Mouse (Mus musculus) embryonic fibroblast, embryonic 13.5 days (primary cell): ENCODE data around the gene Nt5m.

Source experiments
- CTCF ChIP-seq: IDR thresholded peaks from 2 replicates; pipeline ENCODE4 v1.5.1; 2011; ENCODE audit warnings: mild to moderate bottlenecking, control low read depth, low read length, moderate library complexity, borderline replicate concordance; ENCODE audit not compliant: insufficient read depth
- POLR2A ChIP-seq: IDR thresholded peaks from 2 replicates; pipeline ENCODE4 v1.6.1; 2011; ENCODE audit warnings: low read depth, mild to moderate bottlenecking, control low read depth, low read length, moderate library complexity

DNA sequence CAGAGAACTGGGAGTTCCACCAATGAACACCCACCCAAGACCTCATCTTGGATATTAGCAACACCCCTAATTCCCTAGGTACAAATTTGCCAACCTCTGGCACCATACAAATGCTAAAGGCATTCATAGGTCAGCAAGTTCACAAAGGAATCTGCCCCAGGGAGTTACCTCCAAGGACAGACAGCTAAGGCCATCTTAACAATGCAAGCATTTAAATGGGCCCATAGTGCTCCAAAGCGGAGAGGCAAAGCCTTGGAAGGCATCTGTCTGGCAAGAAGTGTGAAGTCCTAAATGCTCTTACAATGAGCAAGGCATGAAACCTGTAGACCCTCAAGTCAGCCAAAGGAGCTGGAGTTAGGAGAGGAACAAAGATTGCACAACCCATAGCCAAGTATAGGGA, 24.9 kb upstream of the Nt5m start:
- TF ChIP-seq POLR2A (no peak), CTCF (no peak)
